Mouse (Mus musculus) spleen, postnatal 36 days (tissue): ENCODE measurements around the gene Platr17.
"Not testable (repeated sequence)": the region's sequence is repeated elsewhere in the genome, so short reads cannot be mapped to it uniquely, and the experiment has no call there.

Source experiments
- DNase-seq, 2 experiments: peaks; one replicate each; pipeline ENCODE4 v3.0.0; 2022; ENCODE audit warnings: low spot score in 2 of 2, mixed read lengths in 1 of 2

Platr17 gene

DNA sequence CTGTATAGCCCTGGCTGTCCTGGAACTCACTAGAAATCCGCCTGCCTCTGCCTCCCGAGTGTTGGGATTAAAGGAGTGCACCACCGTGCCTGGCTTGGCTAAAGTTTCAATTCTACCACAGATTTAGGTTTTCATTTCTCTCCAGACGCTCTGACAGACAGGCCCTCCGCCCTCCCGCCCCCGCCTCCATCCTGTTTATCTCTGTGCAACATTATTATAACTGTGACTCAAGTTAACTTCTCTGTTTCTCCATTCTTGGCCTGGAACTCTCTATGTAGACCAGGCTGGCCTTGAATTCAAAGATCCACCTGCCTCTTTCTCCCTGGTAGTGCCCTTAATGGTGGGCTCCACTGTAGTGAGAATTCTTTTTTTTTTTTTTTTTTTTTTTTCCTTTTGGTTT is 2.4 kb upstream of the Platr17 start:
- no peak for DNase-seq

DNA sequence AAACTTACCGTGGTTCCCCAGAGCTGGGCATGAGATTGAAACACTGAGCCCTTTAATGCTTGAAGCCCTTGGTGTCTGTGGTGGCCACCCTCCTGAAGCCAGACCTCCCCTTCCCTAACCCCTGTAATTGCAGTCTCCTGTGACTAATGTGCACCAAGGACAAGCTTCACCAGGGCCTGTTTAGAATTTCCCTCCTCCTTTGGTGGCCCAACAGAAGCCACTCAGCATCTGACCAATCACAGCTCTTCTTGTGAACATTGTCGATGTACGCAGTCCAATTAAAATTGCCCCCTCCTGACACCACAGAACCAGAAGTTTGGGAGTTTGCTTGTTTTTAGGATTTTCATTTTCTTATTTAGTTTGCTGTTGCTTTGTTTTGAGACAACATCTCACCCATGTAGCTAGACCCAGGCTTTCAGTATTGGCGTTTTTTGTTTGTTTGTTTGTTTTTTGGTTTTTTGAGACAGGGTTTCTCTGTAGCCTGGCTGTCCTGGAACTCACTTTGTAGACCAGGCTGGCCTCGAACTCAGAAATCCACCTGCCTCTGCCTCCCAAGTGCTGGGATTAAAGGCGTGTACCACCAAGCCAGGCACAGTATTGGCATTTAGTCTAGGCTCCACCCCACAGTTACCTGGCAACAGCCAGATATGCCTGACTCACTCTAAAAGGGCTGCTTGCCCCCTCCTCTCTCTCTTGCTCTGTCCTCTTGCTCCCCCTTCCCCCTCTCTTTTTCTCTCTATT is 854 bp upstream of the Platr17 start:
- DNase-seq: not testable (repeated sequence)

- peak; percentile 60 to 65 for DNase-seq
These were observed 3.6 kb downstream of the Platr17 start for GRCm38 (mm10) chr17:33908331-33909076.

- DNase-seq: peak; percentile 99
These were observed 4.3 kb downstream of the Platr17 start, which contains the start of gene Daxx for GRCm38 (mm10) chr17:33909077-33909868. Gene Daxx (plus strand): TSS chr17:33909414.

DNA sequence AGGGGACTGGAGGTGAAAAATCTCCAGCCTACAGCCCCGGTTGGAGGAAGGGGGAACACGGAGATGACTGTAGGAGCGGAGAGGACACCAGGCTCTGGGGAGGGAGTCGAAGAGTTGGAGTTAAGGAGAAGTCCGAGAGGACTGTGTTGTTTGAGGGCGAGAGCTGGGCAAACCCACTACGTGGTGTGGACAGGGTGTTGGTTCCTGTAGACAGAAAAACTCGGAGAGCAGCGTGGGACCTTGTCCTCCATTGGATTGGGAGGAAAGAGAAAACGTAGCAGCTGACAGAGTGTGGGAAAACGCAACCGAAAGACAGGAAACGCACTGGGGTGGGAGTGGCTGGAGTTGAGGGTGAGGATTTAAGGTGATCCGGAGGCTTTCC is 4.9 kb downstream of the Platr17 start:
- DNase-seq: peak in 1 of 2 experiments; percentile 63

- DNase-seq: no peak
These were observed 5.6 kb downstream of the Platr17 start for GRCm38 (mm10) chr17:33910346-33911051.

DNA sequence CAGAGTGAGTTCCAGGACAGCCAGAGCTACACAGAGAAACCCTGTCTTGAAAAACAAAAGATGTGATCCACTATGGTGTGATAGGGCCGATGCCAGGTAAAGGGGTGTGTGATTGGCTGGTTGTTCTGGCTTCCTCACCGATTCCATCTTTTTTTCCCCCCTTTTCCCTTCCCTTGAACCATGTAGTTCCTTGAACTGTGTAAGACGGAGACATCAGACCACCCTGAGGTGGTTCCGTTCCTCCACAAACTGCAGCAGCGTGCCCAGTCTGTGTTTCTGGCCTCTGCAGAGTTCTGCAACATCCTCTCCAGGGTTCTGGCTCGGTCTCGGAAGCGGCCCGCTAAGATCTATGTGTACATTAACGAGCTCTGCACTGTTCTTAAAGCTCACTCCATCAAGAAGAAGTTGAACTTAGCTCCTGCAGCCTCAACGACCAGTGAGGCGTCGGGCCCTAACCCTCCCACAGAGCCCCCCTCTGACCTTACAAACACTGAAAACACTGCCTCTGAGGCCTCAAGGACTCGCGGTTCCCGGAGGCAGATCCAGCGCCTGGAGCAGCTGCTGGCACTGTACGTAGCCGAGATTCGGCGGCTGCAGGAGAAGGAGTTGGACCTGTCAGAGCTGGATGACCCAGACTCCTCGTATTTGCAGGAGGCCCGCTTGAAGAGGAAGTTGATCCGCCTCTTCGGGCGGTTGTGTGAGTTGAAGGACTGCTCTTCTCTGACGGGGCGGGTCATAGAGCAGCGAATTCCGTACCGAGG is 6.3 kb downstream of the Platr17 start:
- no peak for DNase-seq

GRCm38 (mm10) chr17:33911813-33912414 is 7.0 kb downstream of the Platr17 start:
- DNase-seq: no peak

DNA sequence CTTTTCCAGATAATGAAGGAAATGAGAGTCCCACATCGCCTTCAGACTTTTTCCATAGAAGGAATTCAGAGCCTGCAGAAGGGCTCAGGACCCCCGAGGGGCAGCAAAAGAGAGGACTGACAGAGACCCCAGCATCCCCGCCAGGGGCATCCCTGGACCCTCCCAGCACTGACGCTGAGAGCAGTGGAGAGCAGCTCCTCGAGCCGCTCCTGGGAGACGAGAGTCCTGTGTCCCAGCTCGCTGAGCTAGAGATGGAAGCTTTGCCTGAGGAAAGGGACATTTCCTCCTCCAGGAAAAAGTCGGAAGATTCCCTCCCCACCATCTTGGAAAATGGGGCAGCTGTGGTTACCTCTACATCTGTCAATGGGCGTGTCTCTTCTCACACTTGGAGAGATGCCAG is 8.3 kb downstream of the Platr17 start:
- no peak for DNase-seq

- DNase-seq: no peak
These were observed 9.0 kb downstream of the Platr17 start for GRCm38 (mm10) chr17:33913905-33914304.

DNA sequence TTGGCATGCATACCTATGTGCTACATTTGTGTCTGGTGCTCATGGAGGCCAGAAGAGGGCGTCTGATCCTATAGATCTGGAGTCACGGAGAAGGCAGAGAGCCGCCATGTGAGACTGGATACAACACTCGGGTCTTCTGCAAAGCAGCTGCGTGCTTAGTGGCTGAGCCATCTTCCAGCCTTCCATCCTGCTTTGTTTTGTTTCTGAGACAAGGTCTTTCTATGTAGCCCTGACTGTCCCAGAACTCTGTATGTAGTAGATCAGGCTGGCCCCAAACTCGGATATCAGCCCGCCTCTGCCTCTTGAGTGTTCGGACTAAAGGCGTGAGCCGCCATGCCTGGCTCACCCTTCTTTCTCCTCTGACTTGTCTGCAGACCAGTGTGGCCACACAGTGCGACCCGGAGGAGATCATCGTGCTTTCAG is 10.0 kb downstream of the Platr17 start:
- DNase-seq: no peak

- peak; percentile 95 for DNase-seq
These were observed 10.8 kb downstream of the Platr17 start, which contains the start of the genes Tapbp and Zbtb22 for GRCm38 (mm10) chr17:33915671-33916250. Gene Tapbp (plus strand): TSS chr17:33915899. Gene Zbtb22 (plus strand): TSS chr17:33915904.

DNA sequence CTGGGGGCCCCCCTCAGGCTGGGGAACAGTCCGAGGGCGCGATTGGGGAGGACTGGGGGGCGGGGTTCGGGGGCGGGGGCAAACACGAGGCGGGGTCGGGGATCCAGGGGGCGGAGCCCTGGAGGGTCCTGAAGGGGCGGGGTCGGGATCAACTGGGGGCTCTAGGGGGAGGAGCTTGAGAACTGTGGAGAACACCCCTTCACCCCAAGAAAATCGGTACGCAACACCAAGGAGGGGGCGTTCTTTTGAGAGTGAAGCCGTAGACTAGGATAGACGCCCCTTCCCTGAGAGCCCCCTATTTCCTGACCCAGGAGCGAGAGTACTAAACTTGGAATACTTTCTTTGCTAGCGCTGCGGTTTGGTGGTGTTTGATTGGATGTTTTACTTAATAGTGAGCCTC is 11.4 kb downstream of the Platr17 start:
- no peak for DNase-seq

DNA sequence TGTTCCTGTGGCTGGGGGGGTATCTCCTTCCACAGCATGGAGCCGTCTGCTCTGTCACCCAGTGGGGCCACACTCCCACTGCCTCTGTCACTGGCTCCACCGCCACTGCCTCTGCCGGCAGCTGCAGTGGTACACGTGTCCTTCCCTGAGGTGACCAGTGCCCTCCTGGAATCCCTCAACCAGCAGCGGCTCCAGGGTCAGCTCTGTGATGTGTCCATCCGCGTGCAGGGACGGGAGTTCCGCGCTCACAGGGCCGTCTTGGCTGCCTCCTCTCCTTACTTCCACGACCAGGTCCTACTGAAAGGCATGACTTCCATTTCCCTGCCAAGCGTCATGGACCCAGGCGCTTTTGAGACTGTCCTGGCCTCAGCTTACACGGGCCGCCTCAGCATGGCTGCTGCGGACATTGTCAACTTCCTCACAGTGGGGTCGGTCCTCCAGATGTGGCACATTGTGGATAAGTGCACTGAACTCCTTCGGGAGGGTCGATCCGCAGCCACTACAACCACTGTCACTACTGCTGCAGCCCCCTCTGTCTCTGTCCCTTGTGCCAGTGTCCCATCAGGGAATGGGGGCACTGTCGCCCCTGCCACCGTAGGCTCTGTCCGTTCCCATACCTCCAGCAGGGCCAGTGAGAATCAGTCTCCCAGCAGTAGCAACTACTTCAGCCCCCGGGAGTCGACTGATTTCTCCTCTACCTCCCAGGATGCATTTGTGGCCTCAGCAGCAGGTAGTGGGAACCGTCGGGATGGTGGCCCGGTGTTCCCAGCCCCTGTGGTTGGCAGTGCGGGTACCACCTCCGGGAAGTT is 12.1 kb downstream of the Platr17 start:
- no peak for DNase-seq

- DNase-seq: no peak
These were observed 12.8 kb downstream of the Platr17 start for GRCm38 (mm10) chr17:33917656-33918292.

GRCm38 (mm10) chr17:33918293-33919203 is 13.6 kb downstream of the Platr17 start:
- DNase-seq: peak in 1 of 2 experiments; percentile 62
